Mouse (Mus musculus) right cerebral cortex, postnatal 14 days (tissue): Measurements from ENCODE around the gene Prkd2.

Experiments
- DNase-seq: peaks from one replicate; pipeline ENCODE4 v3.0.0; 2022

Gene Prkd2

DNA sequence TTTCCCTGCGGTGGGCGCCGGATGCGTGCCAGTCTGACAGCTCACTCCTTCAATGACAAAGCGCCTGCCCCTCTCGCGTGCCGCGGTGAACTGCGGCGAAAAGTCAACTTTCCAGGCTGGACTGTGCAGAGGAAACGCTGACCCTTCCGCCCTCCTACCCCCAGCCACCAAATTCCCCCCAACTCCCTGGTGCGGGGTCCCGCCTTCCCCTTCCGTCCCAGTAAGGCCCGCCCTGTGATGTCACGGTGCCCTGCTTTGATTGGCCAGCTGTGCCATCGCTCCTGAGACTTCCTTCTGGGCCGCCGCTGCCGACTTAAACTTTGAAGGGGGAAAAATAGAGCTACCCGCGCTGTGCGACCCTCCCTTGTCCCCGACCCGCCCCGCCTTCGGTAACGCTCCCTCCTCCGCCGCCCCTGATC, at the start of gene Prkd2:
Gene Prkd2, plus strand, starts transcription at position 258 of the 419 bp plus-strand sequence.
- DNase-seq: peak; percentile 87

- DNase-seq: no peak
Observed at GRCm38 (mm10) chr7:16793010-16793725, 49.5 kb upstream of the Prkd2 start.

DNA sequence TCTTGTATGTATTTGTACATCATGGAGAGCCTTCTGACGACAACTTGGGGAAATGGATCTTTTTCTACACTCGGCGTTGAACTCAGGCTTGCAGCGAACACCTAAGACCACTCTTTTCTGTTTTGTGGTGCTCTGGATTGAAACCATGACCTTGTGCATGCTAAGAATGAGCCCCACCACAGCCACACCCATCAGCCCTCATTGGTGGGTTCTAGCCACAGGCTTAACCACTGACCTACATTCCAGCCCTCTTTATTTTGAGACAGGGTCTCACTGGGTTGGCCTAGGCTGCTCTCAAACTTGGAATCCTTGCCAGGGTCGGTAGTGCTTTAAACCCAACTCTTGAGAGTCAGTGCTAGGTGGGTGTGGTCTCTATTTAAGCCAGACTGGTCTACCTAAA, 47.8 kb upstream of the Prkd2 start:
- DNase-seq: no peak

DNA sequence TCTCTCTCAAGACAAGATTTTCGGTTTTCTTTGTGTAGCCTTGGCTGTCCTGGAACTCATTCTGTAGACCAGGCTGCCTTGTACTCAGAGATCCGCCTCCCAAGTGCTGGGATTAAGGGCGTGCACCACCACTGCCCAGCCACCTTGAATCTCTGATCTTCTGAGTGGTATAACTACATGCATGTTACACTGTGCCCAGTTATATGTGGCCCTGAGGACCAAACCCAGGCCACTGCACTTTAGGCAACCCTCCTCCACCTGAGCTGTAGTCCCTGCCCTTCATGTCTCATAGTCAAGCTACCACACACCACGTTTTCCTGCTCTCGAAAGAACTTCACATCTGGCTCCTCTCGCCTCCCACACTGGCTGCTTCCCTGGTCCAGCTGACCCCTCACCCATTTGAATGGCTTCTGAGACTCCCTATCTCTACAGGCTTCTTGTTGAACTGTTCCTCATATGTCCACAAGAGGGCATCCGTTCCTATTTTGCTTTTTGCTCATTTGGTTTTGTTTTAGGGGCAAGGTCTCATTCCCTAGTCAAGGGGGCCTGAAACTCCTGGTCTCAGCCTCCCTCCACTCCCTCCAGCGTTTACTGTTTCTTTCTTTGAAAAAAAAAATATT, 38.2 kb upstream of the Prkd2 start:
- no peak for DNase-seq

- no peak for DNase-seq
Observed at GRCm38 (mm10) chr7:16807936-16808335, 34.8 kb upstream of the Prkd2 start.

- DNase-seq: no peak
Observed at GRCm38 (mm10) chr7:16808647-16809046, 34.1 kb upstream of the Prkd2 start.

GRCm38 (mm10) chr7:16809739-16810138, 33.0 kb upstream of the Prkd2 start:
- peak; percentile 69 for DNase-seq

DNA sequence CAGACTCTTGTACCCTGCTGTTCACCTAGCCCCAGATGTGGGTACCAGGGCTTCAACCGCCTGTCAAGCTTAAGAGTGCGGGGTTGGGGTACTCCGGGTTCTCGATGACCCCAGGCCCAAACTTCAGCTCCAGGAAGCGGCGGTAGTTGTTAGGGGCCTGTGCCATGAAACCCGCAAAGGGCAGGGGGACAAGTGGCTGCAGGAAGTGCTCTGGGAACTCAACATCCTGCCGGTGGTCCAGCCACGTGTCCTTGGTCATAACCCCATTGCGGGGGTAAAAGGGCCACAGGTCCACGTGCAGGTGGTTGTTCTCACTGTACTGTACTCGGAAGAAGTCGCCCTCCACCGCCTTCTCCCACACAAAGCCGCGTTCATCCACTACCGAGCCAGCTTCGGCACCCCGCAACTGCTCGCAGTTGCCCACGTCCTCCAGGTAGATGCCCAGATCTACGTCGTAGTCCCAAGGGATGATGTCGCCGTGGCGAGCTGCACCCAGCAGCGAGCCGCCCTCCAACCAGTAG, 32.2 kb upstream of the Prkd2 start:
- DNase-seq: no peak

- peak; percentile 67 for DNase-seq
Observed at GRCm38 (mm10) chr7:16810920-16811648, 31.6 kb upstream of the Prkd2 start.

- DNase-seq: no peak
Observed at GRCm38 (mm10) chr7:16811649-16812070, 31.0 kb upstream of the Prkd2 start.

DNA sequence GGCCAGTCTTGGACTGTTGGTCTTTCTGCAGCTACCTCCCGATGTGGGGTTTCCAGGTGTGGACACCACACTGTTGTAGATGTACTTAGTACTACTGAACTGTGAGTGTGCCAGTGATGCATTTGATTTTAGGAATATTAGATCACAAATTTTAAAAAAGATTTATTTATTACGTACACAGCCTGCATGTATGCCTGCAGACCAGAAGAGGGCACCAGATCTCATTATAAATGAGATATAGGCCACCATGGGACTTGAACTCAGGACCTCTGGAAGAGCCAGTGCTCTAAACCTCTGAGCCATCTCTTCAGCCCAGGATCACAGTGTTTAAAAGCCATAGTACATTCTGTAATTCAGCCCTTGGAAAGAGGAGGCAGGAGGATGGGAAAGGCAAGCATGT, 30.2 kb upstream of the Prkd2 start:
- no peak for DNase-seq

DNA sequence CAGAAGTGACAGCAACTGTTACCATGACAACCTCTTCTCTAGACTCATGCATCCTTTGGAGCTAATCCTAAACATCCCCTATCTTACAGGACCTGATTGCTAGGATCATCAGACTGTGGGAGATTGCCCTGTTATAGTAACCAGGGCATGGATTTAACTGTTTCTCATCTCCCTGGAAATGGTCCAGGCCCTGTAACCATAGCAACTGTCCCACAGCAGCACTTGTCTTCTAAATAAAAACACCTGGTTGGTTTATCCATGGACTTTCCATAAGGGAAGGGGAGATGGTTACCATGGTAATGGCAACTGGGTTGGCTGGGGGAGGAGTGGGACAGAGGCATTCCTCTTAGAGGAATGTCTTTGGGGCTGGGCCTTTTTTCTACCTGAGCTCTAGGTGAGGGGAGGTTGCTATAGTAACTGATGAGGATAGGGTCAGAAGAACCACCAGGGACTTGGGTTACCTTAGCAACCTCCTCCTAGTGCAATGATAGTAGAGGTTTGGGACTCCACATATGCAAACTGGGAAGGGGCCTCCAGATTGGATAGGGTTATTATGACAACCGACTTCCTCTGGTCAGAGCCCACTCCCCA, 27.3 kb upstream of the Prkd2 start, which contains the start of gene Strn4:
Gene Strn4, plus strand, starts transcription at position 539 of the 591 bp plus-strand sequence.
- peak; percentile 63 for DNase-seq

DNA sequence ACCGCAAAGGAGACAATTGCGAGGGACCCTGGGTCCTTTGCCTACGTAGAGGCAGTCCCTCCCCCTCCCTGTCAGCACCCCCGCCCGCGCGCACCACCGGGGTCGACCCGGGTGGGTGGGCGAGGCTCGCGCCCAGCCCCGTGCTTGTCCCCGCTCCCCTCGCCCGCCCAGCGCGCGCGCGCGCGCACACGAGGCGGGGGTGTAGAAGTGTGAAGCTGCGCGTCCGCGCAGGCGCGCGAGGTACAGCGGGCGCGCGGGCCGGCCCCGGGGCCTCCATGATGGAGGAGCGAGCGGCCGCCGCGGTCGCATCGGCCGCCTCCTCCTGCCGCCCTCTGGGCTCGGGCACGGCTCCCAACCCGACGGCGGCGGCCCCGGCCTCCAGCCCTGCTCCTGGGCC, 26.6 kb upstream of the Prkd2 start:
- peak; percentile 77 for DNase-seq

DNA sequence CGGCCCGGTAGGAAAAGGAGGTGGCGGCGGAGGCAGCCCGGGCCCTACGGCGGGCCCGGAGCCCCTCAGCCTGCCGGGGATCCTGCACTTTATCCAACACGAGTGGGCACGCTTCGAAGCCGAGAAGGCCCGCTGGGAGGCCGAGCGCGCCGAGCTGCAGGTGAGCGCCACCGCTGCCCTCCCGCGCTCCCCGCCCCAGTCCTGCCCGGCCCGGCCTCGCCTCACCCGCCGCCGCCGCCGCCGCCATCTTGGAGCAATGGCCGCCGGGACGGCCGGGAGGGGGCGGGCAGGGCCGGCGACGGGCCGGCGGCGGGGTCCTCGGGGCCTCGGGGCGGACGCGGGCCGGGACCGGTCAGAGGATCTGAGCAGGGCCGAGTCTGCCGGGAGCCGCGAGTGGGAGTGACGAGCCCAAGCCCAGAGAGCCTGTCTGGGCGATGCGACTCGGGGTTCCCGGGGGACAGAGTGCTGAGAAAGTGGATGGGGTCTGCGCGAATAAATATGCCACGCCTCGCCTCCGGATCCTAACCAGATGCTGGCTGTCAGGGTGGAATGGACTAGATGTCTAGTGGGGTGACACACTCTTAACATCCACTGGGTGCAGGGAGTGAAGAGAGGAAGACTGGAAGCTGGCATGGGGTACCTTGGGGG, 26.1 kb upstream of the Prkd2 start, which contains the start of gene Fkrp:
Gene Fkrp, minus strand, starts transcription at position 258 of the 648 bp plus-strand sequence.
- DNase-seq: peak; percentile 54

- no peak for DNase-seq
Observed at GRCm38 (mm10) chr7:16817693-16818092, 25.0 kb upstream of the Prkd2 start.

DNA sequence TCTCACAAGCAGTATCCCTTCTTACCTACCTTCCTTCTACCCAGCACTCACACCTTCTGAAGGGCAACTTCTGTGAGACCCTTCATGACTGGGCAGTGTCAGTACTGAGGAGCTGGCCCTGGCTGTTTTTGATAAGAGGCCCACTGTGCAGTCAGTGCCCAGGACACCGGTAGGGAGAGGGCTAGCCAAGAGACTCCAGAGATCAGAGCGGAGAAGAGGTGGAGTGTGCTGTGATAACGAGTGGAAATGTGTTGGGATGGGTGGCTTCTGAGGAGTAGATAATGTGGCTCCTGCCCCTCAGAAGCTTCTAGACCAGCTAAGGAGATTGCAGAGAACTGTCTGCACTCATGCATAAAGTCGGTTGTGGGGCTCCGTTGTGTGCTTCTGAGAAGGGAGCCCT, 22.9 kb upstream of the Prkd2 start:
- DNase-seq: no peak

GRCm38 (mm10) chr7:16820271-16820763, 22.4 kb upstream of the Prkd2 start:
- no peak for DNase-seq

- DNase-seq: no peak
Observed at GRCm38 (mm10) chr7:16821091-16821490, 21.6 kb upstream of the Prkd2 start.

DNA sequence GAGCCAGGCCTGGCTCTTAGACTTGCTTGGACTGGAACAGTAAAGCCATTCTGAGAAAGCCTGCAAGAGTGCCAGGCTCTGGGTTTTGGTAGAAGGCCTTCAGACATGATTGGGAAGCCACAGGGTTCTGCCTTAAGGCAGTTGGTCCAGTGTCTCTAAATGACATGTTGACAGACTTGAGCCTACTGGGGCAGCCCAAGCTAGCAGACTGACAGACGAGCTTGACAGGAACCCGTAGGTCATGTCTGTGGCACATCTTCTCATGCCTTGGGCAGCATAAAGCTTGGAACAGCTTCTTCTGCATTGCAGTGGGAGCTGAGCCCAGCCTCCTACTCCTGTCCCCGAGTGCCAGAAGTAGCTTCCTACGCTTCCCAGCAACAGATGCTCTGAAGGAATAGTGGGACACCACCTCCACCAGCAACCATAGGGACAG, 21.0 kb upstream of the Prkd2 start:
- peak; percentile 59 for DNase-seq

- peak; percentile 66 for DNase-seq
Observed at GRCm38 (mm10) chr7:16823734-16824133, 19.0 kb upstream of the Prkd2 start.

GRCm38 (mm10) chr7:16825785-16826184, 16.9 kb upstream of the Prkd2 start:
- DNase-seq: no peak

DNA sequence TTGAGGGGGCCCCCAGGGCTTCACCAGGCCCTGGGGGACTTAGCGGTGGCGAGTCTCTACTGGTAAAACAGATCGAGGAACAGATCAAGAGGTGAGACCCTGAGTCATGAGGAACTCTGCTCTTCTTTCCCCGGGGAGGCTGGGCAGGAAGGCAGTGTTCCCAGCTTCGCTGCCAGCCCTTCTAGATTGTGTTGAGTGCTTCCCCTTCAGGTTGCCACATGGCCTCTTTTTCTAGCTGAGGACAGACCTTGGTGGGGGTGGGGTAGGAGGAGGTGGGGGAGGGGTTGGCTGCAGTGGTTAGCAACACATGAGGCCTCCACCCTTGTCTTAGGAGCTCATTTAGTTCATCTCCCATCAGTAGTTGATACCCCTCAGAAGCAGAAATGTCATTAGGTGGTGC, 16.1 kb upstream of the Prkd2 start:
- DNase-seq: no peak
